8 mouse cellular contexts compared by ENCODE assay signal in the genomic region with DNA sequence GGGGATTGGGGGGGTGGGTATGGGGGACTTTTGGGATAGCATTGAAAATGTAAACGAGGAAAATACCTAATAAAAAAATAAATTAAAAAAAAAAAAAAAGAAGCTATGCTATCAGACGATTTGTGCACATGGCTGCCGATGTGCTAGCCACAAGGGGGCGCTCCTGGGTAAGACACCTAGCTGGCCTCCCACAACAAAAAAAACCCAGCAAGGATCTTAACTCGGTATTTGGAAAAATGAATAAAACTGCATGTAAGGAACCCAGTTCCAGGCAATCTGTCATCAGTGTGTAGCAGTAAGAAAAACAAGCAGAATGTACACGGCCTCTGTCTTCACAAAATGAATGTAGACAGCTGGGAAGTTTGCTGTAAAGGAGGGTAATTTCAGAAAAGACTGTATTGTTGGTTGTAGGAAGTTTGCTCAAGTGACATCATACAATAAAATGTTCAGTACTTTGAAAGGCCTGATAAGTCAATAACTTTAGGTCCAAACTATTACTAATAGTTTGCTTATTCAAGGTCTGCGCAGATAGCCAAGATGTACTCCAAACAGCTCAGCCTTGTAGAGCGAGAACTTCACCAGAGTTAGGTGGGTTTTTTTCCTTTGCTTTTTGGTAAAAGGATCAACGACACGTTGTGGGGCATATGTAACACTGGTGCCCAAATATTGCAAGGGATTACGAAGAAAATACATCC. TPM values are rescaled to one million over a fixed set of nuclear protein-coding genes. Genes with fewer than 3 reads are reported as not detected.
DNase-seq lines count a peak whose midpoint lies in the region; ATAC-seq and TF ChIP-seq lines count a peak whose summit lies in the region.
"Had no signal": no experiment of that assay in that cellular context is flagged by ENCODE, and none has a peak within 500 bp of the region (broad histone marks: within the 10 kb centered on the region; RNA-seq: fewer than 3 reads in every experiment).

No protein-coding gene starts in this region.

- peak; percentile 74 for ATAC-seq in common myeloid progenitor, adult 5-6 weeks (replicated peaks; ENCODE audit: low read depth, poor library complexity, severe bottlenecking)
- ATAC-seq in midbrain, embryonic 14.5 days (ENCODE audit: low FRiP score, low TSS enrichment) = no peak

- no peaks in the 10 kb centered on the region for H3K4me1 ChIP-seq in ES-Bruce4 (ENCODE audit: control insufficient read depth, insufficient read depth, low read length)
- H3K4me1 ChIP-seq in midbrain, embryonic 14.5 days (ENCODE audit: control insufficient read depth, insufficient read depth, low read length) = no peaks in the 10 kb centered on the region

- peak; percentile 72 for DNase-seq in ZHBTc4 (ENCODE audit: low read depth, low spot score)
- DNase-seq in gastrocnemius, postnatal 4 days (ENCODE audit: low spot score in 2 of 2) = peak; percentile 73 to 85
- peak; percentile 86 to 91 for DNase-seq in left cerebral cortex, adult 18-20 months (ENCODE audit: low spot score in 2 of 2)
- peak; percentile 89 for DNase-seq in midbrain, embryonic 14.5 days
- peak; percentile 30 to 37 for DNase-seq in spleen, postnatal 36 days (ENCODE audit: low spot score in 2 of 2)

- 39% methylated on average over 11 of the region's 11 CpGs for WGBS in midbrain, embryonic 14.5 days

- TF ChIP-seq POLR2A in ES-Bruce4 (IDR thresholded peaks at IDR 0.05; ENCODE audit: insufficient read depth, low read length) = no peak

- no peaks in the 10 kb centered on the region for H3K9me3 ChIP-seq in ES-Bruce4 (replicated peaks; ENCODE audit: control insufficient read depth, insufficient read depth, low read length, poor library complexity, severe bottlenecking)
- H3K9me3 ChIP-seq in midbrain, embryonic 14.5 days (ENCODE audit: control insufficient read depth, low read length) = no peaks in the 10 kb centered on the region
- H3K9me3 ChIP-seq: neural tube, embryonic 13.5 days had no signal

- no peak overlapping the region for H3K4me2 ChIP-seq in midbrain, embryonic 14.5 days (ENCODE audit: low read length)
- H3K4me2 ChIP-seq: neural tube, embryonic 13.5 days had no signal

- no peaks in the 10 kb centered on the region for H3K27me3 ChIP-seq in ES-Bruce4 (ENCODE audit: control insufficient read depth, insufficient read depth, low read length, poor library complexity, severe bottlenecking)
- no peaks in the 10 kb centered on the region for H3K27me3 ChIP-seq in midbrain, embryonic 14.5 days (ENCODE audit: control insufficient read depth, insufficient read depth, low read length)
- H3K27me3 ChIP-seq: neural tube, embryonic 13.5 days had no signal

- no peak overlapping the region for H3K27ac ChIP-seq in ES-Bruce4 (ENCODE audit: insufficient read depth, low read length)
- H3K27ac ChIP-seq in midbrain, embryonic 14.5 days (replicated peaks; ENCODE audit: low read depth, low read length) = no peak overlapping the region
- H3K27ac ChIP-seq: neural tube, embryonic 13.5 days had no signal

- H3K4me3 ChIP-seq in ES-Bruce4 (ENCODE audit: low read depth, low read length) = no peak overlapping the region
- no peak overlapping the region for H3K4me3 ChIP-seq in midbrain, embryonic 14.5 days (replicated peaks; ENCODE audit: low read depth, low read length)
- H3K4me3 ChIP-seq: neural tube, embryonic 13.5 days had no signal

- H3K36me3 ChIP-seq in ES-Bruce4 (ENCODE audit: control insufficient read depth, insufficient read depth, low read length, poor library complexity, severe bottlenecking) = no peaks in the 10 kb centered on the region
- no peaks in the 10 kb centered on the region for H3K36me3 ChIP-seq in midbrain, embryonic 14.5 days (ENCODE audit: control insufficient read depth, insufficient read depth, low read length)
- H3K36me3 ChIP-seq: neural tube, embryonic 13.5 days had no signal

- peak; percentile 73 for TF ChIP-seq CTCF in ES-Bruce4 (IDR thresholded peaks at IDR 0.05; ENCODE audit: low read depth, low read length)

- no peak overlapping the region for H3K9ac ChIP-seq in ES-Bruce4 (ENCODE audit: low read depth, poor library complexity, severe bottlenecking)
- H3K9ac ChIP-seq in midbrain, embryonic 14.5 days (replicated peaks; ENCODE audit: low read length) = no peak overlapping the region
- H3K9ac ChIP-seq: neural tube, embryonic 13.5 days had no signal

- no peak for TF ChIP-seq EP300 in ES-Bruce4 (IDR thresholded peaks at IDR 0.05; ENCODE audit: insufficient read depth, low read depth, low read length)

RNA-seq across cellular contexts. Expression of gene Fbp1, which starts 31.7 kb away (rescaled TPM):
- polyA plus RNA-seq in ES-Bruce4 (2011; ENCODE audit: insufficient read depth, insufficient read length, low read depth, missing spikeins) = not detected in 2 replicates
- total RNA-seq in common myeloid progenitor, adult 5-6 weeks (2017) = 5.6 and 6.7 TPM in 2 replicates
- 1 to 10 TPM in 1 of 2 experiments, under 1 TPM in 1; 0.61 to 4.6 TPM for total RNA-seq in gastrocnemius, postnatal 4 days (2021)
- total RNA-seq in left cerebral cortex, adult 18-20 months (2021) = 1 to 10 TPM in 1 of 2 experiments, under 1 TPM in 1; 0.70 to 1.3 TPM
- not detected in 2 replicates for polyA plus RNA-seq in midbrain, embryonic 14.5 days (2014; fragmentation: Nextera tagmentation; extraction: Ambion mirVana)

RNA-seq across cellular contexts. Expression of gene 2010111I01Rik, which starts 44.9 kb away (rescaled TPM):
- polyA plus RNA-seq in ES-Bruce4 (2011; ENCODE audit: insufficient read depth, insufficient read length, low read depth, missing spikeins) = 49.9 and 63.6 TPM in 2 replicates
- 66.2 and 88.1 TPM in 2 replicates for total RNA-seq in common myeloid progenitor, adult 5-6 weeks (2017)
- 100 to 1,000 TPM; 105 to 158 TPM for total RNA-seq in gastrocnemius, postnatal 4 days (2021)
- total RNA-seq in left cerebral cortex, adult 18-20 months (2021) = 100 to 1,000 TPM; 104 to 111 TPM
- 23.0 and 32.0 TPM in 2 replicates for polyA plus RNA-seq in midbrain, embryonic 14.5 days (2014; fragmentation: Nextera tagmentation; extraction: Ambion mirVana)

Comparison
In these comparisons a context has a peak if more than half of its experiments do, and no peak if none do; other contexts are left out.
1. DNase-seq: peak in every context shown above with its lines; median percentile 89 in midbrain, embryonic 14.5 days; 88 in left cerebral cortex, adult 18-20 months; 79 in gastrocnemius, postnatal 4 days; 72 in ZHBTc4; 34 in spleen, postnatal 36 days.